Mouse (Mus musculus) heart, postnatal 25 days (tissue): ENCODE data around the gene Anxa10. TPM values are rescaled to one million over a fixed set of nuclear protein-coding genes. Genes with fewer than 3 reads are reported as not detected.

Experiments used
- DNase-seq: peaks from one replicate; pipeline ENCODE4 v3.0.0; 2022; ENCODE audit warnings: low spot score
- intact Hi-C: fragments of 180-260 bp; cut with DNase I; formaldehyde crosslinking; loops from one replicate; pipeline ENCODE4 v1.15.1; 2025
- total RNA-seq, 2 experiments: library from RNA; stranded (reverse); gene quantifications; 2 replicates each; pipeline ENCODE4 v1.2.3; 2021

The Anxa10 gene
- total RNA-seq: not detected

GRCm38 (mm10) chr8:62123098-62123497 lies at the start of gene Anxa10:
Anxa10 (minus strand) TSS chr8:62123150.
- DNase-seq: no peak
- intact Hi-C loops: no loop called here

GRCm38 (mm10) chr8:62132662-62133366 lies 9.9 kb upstream of the Anxa10 start:
- intact Hi-C loops: no loop called here
- DNase-seq: no peak

DNA sequence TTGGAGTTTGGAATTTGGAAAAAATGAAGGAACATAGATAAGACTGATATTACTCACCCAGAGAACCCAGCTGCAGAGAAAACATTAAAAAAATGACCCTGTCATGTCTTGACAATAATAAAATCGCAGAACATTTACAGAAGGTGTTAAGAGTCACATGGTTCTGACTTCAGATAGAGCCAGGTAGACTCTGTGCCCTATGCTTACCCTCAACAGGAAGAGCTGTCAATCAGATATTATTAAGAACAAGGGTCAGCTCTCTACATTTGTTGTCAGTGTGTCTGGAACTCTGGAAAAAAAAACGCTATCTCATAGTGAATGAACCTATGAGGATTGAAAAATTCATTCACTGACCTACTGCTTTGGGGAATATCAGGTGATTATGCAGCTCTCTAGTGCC lies 25.7 kb downstream of the Anxa10 start:
- intact Hi-C loops: no loop called here
- no peak for DNase-seq

DNA sequence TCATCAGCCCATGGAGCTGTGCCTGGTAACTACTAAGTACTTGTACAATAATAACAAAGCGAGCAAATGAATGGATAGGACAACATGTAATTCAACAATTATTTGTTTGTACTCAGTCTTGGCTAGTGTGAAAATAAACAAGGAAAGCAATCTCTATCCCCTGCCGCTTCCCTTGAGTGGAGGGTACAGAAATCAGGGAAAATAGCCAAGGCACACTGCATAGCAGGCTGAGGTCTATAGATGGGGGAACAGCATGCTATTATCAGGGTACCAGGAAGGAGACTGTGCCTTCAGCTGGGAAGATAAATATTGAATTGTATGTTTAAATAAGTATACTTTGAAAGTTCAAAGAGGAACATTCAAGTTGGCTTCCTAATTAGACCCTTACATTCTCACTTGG lies 41.1 kb downstream of the Anxa10 start:
- no peak for DNase-seq
- intact Hi-C loops: loop anchor here (2.0 kb wide), 1 partner anchor 1797 kb away; no protein-coding TSS in a partner anchor

DNA sequence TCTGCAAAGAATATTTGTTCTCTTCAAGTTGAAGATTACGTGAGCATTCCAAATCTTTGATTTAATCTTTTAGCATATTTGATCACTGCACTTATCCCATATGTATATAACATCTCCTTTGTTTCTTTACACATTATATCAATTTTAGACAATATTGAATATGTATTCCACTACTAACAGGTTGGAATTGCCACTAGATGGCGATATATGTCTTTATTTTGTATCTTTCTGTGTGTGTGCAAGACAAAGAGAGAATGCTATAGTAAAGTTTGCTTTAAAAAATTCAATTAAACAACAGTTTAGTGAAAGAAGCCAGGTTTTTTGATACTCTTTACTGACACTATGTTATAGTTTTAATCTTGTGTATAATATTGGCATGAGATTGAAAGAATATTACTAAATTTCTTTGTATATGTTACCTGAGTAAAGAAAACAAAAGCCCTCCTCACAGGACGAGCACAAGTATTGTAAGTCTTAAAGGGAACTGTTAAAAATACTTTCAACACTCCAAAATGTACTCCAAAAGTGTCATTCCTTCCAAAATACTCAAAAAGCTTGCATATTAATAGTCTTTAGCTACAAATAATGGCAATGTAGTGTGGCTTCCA lies 42.7 kb downstream of the Anxa10 start:
- intact Hi-C loops: loop anchor here (2.0 kb wide), 1 partner anchor 1799 kb away; no protein-coding TSS in a partner anchor
- DNase-seq: no peak

GRCm38 (mm10) chr8:62068305-62068704 lies 54.6 kb downstream of the Anxa10 start:
- no peak for DNase-seq
- intact Hi-C loops: no loop called here

DNA sequence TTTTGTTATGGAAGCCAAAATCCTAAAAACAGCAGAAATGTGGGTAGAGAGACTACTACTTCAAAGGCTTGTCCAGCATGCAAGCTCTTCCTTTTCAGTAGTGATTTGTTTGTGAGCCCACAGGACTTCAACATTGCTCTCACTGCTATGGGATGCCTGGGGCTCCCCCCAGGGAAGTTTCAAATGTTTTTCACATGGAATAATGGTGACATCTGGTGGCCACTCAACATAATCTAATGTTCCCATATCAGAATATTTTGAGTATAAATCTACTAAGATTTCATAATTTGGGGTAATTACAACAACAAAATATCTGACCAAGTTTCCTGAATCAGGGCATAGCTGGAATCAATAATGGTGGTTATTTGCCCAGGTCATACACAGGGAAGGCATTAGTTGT lies 62.6 kb downstream of the Anxa10 start:
- intact Hi-C loops: loop anchor here (1.0 kb wide), 1 partner anchor 166 kb away; no protein-coding TSS in a partner anchor
- no peak for DNase-seq

DNA sequence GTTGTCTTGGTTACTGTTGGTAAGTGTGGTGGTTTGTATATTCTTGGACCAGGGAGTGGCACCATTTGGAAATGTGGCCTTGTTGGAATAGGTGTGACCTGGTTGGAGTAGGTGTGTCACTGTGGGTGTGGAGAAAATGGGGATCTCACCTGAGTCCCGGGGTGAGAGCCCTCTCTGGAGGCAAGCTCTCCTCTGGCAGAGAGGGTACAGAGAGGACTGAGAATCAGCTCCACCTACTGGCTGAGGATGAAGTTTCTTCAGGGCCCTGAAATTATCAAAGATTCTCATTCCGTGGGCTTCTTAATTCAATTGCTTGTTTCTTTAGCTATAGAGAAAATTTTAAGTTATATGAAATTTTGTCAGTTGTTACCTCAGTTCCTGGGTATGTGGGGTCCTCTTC lies 76.1 kb downstream of the Anxa10 start:
- intact Hi-C loops: no loop called here
- no peak for DNase-seq

DNA sequence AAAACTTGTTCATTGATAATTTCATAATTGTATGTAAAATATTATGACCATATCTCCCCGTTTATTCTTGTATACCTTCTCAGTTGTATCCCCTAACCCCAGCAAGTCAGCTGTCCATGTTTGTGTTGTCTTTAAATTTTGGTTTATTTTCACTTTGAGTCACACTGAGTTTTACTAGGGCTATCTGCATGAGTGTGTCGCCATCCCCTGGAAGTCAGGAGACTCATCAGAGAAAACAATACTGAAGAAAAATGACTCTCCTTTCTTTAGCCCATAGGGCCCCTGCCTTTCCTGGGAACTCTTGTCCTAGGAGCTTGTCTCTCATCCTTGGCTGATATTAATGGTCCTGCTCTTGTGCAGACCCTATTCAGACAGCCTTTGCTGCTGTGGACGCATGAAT lies 88.6 kb downstream of the Anxa10 start:
- no peak for DNase-seq
- intact Hi-C loops: loop anchor here (5.0 kb wide), 1 partner anchor 142 kb away; no protein-coding TSS in a partner anchor

GRCm38 (mm10) chr8:62014582-62014981 lies 108.4 kb downstream of the Anxa10 start:
- no peak for DNase-seq
- intact Hi-C loops: no loop called here

DNA sequence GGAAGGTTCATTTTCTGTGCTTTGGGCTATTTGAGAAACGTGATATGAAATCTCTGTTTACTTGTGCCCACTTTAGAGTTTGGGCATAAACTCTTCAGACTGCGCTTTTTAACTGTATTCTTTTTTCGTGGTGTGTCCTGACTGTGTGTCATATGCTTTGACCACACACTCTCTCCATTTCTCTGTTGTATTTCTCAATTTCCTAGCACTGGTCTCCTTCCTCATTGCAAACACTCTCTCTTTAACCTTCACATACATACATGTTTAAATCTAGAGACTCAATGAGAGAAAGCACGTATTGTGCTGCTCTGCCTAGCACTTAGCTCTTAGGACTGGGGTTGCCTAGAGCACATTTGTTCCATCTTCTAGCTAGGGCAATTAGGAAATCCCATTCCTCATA lies 108.8 kb downstream of the Anxa10 start:
- intact Hi-C loops: no loop called here
- DNase-seq: no peak

Other genes starting within 250 kb of the Anxa10 start
- 100 to 1,000 TPM; 228 to 233 TPM for gene Palld, start 220.5 kb downstream of the Anxa10 start, total RNA-seq
- gene Ddx60, start 195.1 kb downstream of the Anxa10 start, total RNA-seq: 1 to 10 TPM; 1.3 to 2.1 TPM